Mouse (Mus musculus) forebrain, embryonic 14.5 days (tissue): ENCODE data around the gene Klhl24. TPM values are rescaled to one million over a fixed set of nuclear protein-coding genes. Genes with fewer than 3 reads are reported as not detected.
A peak's percentile ranks its signal among the peaks of the same experiment; 100 is the strongest.

Experiments used
- ATAC-seq: fragments of 200-750 bp; cut with Nextera tagmentation; 2 replicates; pipeline ENCODE4 v1.8.0; 2017; ENCODE audit warnings: mild to moderate bottlenecking, moderate library complexity
- DNase-seq: peaks from one replicate; pipeline ENCODE4 v3.0.0-alpha.2; 2015; ENCODE audit warnings: low spot score
- H3K27ac ChIP-seq: fragments of 300-500 bp; sonication (generic); 2 replicates; pipeline ENCODE4 v1.5.1; 2014; ENCODE audit warnings: low read depth, mild to moderate bottlenecking, control low read depth, low read length, moderate library complexity
- H3K27me3 ChIP-seq: fragments of 300-500 bp; sonication (generic); replicated peaks from 2 replicates; pipeline ENCODE4 v1.6.1; 2014; ENCODE audit warnings: low read length, control low read depth, mixed read lengths; ENCODE audit not compliant: control insufficient read depth, insufficient read depth
- H3K36me3 ChIP-seq: fragments of 300-500 bp; sonication (generic); 2 replicates; pipeline ENCODE4 v1.6.1; 2014; ENCODE audit warnings: low read length, control low read depth; ENCODE audit not compliant: control insufficient read depth, insufficient read depth
- H3K4me1 ChIP-seq: fragments of 300-500 bp; sonication (generic); 2 replicates; pipeline ENCODE4 v1.6.1; 2014; ENCODE audit warnings: antibody characterized with exemption, low read length, control low read depth; ENCODE audit not compliant: control insufficient read depth, insufficient read depth
- H3K4me2 ChIP-seq: fragments of 300-500 bp; sonication (generic); 2 replicates; pipeline ENCODE4 v1.6.1; 2014; ENCODE audit warnings: mild to moderate bottlenecking, control low read depth, low read length
- H3K4me3 ChIP-seq: fragments of 300-500 bp; sonication (generic); 2 replicates; pipeline ENCODE4 v1.5.1; 2014; ENCODE audit warnings: low read depth, low read length, control low read depth
- H3K9ac ChIP-seq: fragments of 300-500 bp; sonication (generic); 2 replicates; pipeline ENCODE4 v1.6.1; 2014; ENCODE audit warnings: mild to moderate bottlenecking, low read length, control low read depth, moderate library complexity
- H3K9me3 ChIP-seq: fragments of 300-500 bp; sonication (generic); replicated peaks from 2 replicates; pipeline ENCODE4 v1.6.1; 2016; ENCODE audit warnings: low read length, control low read depth, mixed read lengths; ENCODE audit not compliant: control insufficient read depth
- WGBS: fragments of 180-500 bp; shearing (Covaris S2); extraction: QIAGEN DNeasy Blood & Tissue Kit; methylation state at CpG from one replicate; pipeline ENCODE4 v1.1.7; 2014; 5-methylcytosine and 5-hydroxymethylcytosine counted together
- polyA plus RNA-seq: library from polyadenylated mRNA; unstranded; fragments of >200 nt; fragmentation: Nextera tagmentation; extraction: Ambion mirVana; gene quantifications from 2 replicates; pipeline ENCODE4 v1.2.1, GENCODE M21; 2014

Klhl24 gene
- polyA plus RNA-seq, 1 experiment from 2014 or later: 70.8 TPM

- H3K27ac ChIP-seq: no peak overlapping the region
- H3K36me3 ChIP-seq: peaks cover 86% of the 10 kb centered on the region
- no peak overlapping the region for H3K4me2 ChIP-seq
- H3K4me3 ChIP-seq: no peak overlapping the region
- H3K9ac ChIP-seq: no peak overlapping the region
- 80% methylated on average over 3 of the region's 3 CpGs for WGBS
- no peaks in the 10 kb centered on the region for H3K27me3 ChIP-seq
- peak; percentile 15 for DNase-seq
- H3K4me1 ChIP-seq: no peaks in the 10 kb centered on the region
- H3K9me3 ChIP-seq: no peaks in the 10 kb centered on the region
- ATAC-seq: no peak
Observed at GRCm38 (mm10) chr16:20169471-20170106, 72.2 kb downstream of the Klhl24 start.

Other genes starting within 250 kb of the Klhl24 start
- gene Klhl6, start 114.5 kb upstream of the Klhl24 start, polyA plus RNA-seq: 3.7 and 4.3 TPM in 2 replicates
- gene Yeats2, start 43.5 kb downstream of the Klhl24 start, polyA plus RNA-seq: 15.5 and 19.5 TPM in 2 replicates
- 2.4 and 3.3 TPM in 2 replicates for gene Map6d1, start 143.8 kb downstream of the Klhl24 start, polyA plus RNA-seq
- 81.1 and 88.6 TPM in 2 replicates for gene Parl, start 204.8 kb downstream of the Klhl24 start, polyA plus RNA-seq
- gene Cyp2ab1, start 227.9 kb downstream of the Klhl24 start, polyA plus RNA-seq: not detected in 2 replicates